Mouse (Mus musculus) testis, adult 2 months (tissue): ENCODE results near the gene Caln1.

Source experiments
- CTCF ChIP-seq: fragments of 200-500 bp; IDR thresholded peaks from 2 replicates; pipeline ENCODE4 v1.5.1; 2012; ENCODE audit warnings: low read depth, mild to moderate bottlenecking, inconsistent platforms, low read length, moderate library complexity; ENCODE audit not compliant: control insufficient read depth, insufficient read depth, insufficient replicate concordance
- POLR2A ChIP-seq: fragments of 200-500 bp; IDR thresholded peaks from 2 replicates; pipeline ENCODE4 v1.6.1; 2012; ENCODE audit warnings: low read depth, mild to moderate bottlenecking, inconsistent platforms, low read length, moderate library complexity; ENCODE audit not compliant: control insufficient read depth

GRCm38 (mm10) chr5:130327615-130328263 lies 41.5 kb upstream of the Caln1 start:
- no peak for TF ChIP-seq CTCF
- no peak for TF ChIP-seq POLR2A
